Mouse (Mus musculus) megakaryocyte, embryonic 14.5 days (primary cell): ENCODE data around the gene Id4.

Experiments used
- FLI1 ChIP-seq: IDR thresholded peaks from 2 replicates; pipeline ENCODE4 v1.6.1; 2012; ENCODE audit warnings: low read length, inconsistent platforms, mixed read lengths
- GATA1 ChIP-seq: IDR thresholded peaks from 3 replicates; pipeline ENCODE4 v1.6.1; 2012; ENCODE audit warnings: mixed read lengths, low read length, inconsistent platforms, borderline replicate concordance

DNA sequence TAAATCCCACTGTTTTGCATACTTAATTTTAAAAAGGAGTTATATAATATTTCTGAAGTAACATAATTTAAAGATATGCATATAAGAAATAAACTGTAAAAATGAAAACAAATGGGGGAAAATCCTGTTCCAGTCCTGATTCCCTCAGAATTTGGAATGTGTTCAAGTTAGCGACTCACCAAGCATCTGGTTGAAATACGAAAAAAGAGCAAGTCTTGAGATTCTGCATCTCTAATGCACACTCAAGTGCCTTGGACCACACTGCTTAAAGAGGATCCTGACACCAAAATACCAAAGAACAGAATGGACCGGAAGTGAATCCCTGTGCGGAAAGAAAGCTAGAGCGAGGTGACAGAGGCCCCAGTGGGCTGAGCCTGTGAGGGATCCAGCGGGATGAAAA, 30.0 kb upstream of the Id4 start:
- TF ChIP-seq GATA1 (no peak), FLI1 (no peak)
